Mouse (Mus musculus): Measurements from ENCODE around the gene Dclk3.

The Dclk3 gene

GRCm38 (mm10) chr9:111486645-111487477 is 48.0 kb downstream of the Dclk3 start:
- in situ Hi-C loops (cut with MboI) = no loop called here

GRCm38 (mm10) chr9:111490583-111490982 is 51.7 kb downstream of the Dclk3 start:
- in situ Hi-C loops (cut with MboI) = no loop called here

GRCm38 (mm10) chr9:111491280-111491679 is 52.4 kb downstream of the Dclk3 start:
- in situ Hi-C loops (cut with MboI) = no loop called here

GRCm38 (mm10) chr9:111493490-111493889 is 54.6 kb downstream of the Dclk3 start:
- in situ Hi-C loops (cut with MboI) = no loop called here

- in situ Hi-C loops (cut with MboI) = no loop called here
Measured at GRCm38 (mm10) chr9:111495561-111495960, 56.7 kb downstream of the Dclk3 start.

GRCm38 (mm10) chr9:111497074-111497811 is 58.4 kb downstream of the Dclk3 start:
- in situ Hi-C loops (cut with MboI) = no loop called here

GRCm38 (mm10) chr9:111500211-111500610 is 61.3 kb downstream of the Dclk3 start:
- in situ Hi-C loops (cut with MboI) = no loop called here

GRCm38 (mm10) chr9:111506075-111506474 is 67.2 kb downstream of the Dclk3 start:
- in situ Hi-C loops (cut with MboI) = no loop called here

GRCm38 (mm10) chr9:111514586-111515473 is 75.9 kb downstream of the Dclk3 start:
- in situ Hi-C loops (cut with MboI) = no loop called here

- in situ Hi-C loops (cut with MboI) = no loop called here
Measured at GRCm38 (mm10) chr9:111515536-111515935, 76.7 kb downstream of the Dclk3 start.

- in situ Hi-C loops (cut with MboI) = no loop called here
Measured at GRCm38 (mm10) chr9:111522226-111522625, 83.3 kb downstream of the Dclk3 start.

GRCm38 (mm10) chr9:111523111-111523510 is 84.2 kb downstream of the Dclk3 start:
- in situ Hi-C loops (cut with MboI) = no loop called here

- in situ Hi-C loops (cut with MboI) = no loop called here
Measured at GRCm38 (mm10) chr9:111523871-111524270, 85.0 kb downstream of the Dclk3 start.

GRCm38 (mm10) chr9:111534744-111535423 is 96.0 kb downstream of the Dclk3 start:
- in situ Hi-C loops (cut with MboI) = no loop called here

GRCm38 (mm10) chr9:111535445-111536064 is 96.7 kb downstream of the Dclk3 start:
- in situ Hi-C loops (cut with MboI) = no loop called here
